Mouse (Mus musculus) spleen, adult 2 months (tissue): ENCODE measurements around the gene Gm20388.

Experiments
- CTCF ChIP-seq: fragments of 200-500 bp; IDR thresholded peaks from 2 replicates; pipeline ENCODE4 v1.5.1; 2011; ENCODE audit warnings: mild to moderate bottlenecking, inconsistent platforms; ENCODE audit not compliant: insufficient read depth, insufficient read length, insufficient replicate concordance; ENCODE audit errors: extremely low read depth
- POLR2A ChIP-seq: fragments of 200-500 bp; IDR thresholded peaks from 2 replicates; pipeline ENCODE4 v1.6.1; 2011; ENCODE audit warnings: low read depth, low read length, inconsistent platforms

DNA sequence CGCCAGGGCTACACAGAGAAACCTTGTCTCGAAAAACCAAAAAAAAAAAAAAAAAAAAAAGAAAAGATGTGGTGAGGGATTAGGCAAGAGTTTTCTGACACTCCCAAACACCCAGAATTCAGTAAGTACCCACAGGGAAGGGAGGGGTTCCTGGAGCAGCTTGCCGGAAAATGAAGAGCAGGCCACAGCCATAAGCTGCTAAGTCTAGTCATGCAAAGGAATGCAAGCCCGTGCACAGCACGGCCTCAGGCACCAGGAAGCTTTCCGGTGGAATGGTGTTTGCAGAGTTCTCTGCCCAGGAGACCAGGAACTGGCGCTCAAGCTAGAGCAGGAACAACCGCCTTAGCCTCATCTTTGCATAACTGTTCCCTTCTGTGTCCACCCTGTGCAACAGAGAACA lies 3189.6 kb downstream of the Gm20388 start:
- TF ChIP-seq CTCF: no peak
- no peak for TF ChIP-seq POLR2A
